Mouse (Mus musculus) cerebellum, postnatal 14 days (tissue): ENCODE measurements around the gene Mndal.
"Not testable (repeated sequence)": the region's sequence is repeated elsewhere in the genome, so short reads cannot be mapped to it uniquely, and the experiment has no call there.

Experiments used
- DNase-seq, 2 experiments: peaks; one replicate each; pipeline ENCODE4 v3.0.0; 2021; ENCODE audit warnings: mixed read lengths in 2 of 2

Mndal gene

DNA sequence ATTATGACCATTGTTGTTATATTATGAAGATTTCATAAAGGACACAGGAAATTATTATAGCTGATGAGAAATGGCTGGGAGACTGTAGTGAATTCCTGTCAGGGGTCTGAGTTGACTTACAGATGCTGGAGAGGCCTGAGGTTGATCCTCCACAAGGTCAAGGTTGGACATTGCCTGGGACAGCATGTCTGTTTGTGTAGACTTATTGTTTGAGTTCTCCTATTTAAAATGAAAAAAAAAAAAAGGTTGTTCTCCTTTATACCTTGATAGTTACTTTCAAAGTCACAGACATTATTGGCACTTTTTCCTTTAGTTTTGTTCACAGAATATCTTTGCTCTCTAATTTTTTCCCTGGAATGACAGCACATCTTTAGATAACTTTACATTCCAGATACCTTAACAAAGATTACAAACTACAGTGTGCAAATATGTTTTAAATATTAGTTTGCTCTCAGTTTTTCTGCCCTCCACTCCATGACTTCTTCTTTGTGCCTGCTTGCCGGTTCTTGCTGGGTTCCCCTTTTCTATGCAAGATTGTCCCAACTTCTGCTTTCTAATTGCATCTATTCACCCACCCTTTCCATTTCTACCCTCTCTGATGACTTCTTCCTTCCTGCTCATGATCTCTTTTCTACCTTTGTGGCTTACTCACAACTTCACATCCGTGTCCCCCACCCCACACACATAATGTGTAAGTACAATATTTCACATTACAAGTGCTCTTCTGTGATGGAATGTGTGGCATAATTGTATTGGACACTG is 55.1 kb downstream of the Mndal start:
- not testable (repeated sequence) for DNase-seq

DNA sequence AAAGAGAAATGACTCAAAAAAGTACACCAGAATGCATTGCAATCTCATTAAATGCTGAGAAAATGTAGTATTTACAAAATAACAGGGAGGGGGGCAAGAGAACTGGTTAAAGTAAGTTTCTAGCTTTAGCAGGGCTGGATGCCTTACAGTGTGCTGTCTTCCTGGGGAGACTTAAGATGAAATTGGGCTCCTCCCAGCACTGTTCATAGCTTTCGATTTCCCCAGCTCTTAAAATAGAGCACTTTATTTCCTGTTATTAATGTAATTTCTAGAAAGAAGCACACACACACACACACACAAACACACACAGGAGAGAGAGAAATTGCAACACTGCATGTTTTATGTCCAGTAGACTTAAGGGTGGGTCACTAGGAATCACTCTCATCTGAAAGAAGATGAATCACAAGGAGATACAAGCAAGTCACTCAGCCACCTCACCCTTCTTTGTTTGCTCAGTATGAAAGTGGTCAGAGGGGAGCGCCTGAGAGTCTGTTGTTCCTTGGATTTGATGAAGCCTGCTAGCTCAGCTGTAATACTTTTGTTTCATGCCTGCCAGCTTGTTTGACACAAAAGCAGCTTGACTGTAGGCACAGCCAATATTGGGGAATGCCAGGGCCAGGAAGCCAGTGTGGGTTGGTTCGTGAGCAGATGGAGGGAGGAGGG is 62.2 kb downstream of the Mndal start:
- peak; percentile 81 to 85 for DNase-seq

DNA sequence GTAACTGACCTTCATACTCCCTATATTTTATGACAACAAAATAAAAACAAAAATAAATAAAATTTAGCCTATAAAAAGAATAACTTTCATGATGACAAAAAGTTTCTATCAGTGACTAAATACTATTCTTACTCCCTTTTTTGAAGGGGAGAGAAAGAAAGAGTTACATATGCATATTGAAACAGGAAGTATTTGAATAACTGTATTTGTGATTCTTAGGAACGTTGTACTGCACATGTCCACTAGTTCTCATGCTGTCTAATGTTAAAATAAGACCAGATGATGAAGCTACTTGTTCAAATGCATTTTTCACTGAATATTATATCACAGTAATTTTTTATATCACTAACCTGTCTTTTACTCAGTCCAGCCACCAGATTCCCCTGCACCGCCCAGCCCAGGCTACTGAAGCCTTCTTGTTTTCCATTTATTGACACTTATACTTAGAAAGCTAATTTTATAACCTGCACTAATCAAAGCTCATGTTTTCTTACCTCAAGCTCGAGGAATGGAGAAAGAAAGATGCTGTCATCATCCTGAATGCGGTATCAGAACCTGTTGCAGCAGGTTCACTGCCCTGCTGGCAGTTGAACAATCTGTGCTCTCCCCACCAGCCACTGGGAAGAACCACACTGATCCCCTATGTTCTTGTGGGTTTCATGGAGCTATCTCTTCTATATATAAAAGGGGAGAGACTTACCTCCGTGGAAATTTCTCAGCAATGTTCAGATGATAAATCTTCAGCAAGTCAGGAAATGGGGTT is 62.9 kb downstream of the Mndal start:
- peak; percentile 34 to 37 for DNase-seq

DNA sequence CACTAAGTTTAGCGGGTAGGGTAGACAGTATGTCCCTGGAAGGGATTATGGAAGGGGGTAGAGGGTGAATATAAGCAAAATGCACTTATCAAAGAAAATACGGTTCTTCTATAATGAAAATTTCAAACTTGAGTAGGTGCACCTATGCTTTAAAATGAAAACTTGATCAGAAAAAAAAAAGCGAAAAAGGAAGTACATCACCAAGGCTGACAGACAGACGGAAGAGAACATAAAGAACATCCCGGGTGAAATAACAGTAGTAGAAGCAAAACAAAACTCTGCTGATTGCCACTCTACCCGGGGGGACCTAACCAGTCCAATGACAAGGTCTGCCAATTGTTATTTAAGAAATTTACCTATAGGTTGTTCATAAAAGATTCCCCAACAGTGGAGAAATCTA is 64.0 kb downstream of the Mndal start:
- not testable (repeated sequence) for DNase-seq

DNA sequence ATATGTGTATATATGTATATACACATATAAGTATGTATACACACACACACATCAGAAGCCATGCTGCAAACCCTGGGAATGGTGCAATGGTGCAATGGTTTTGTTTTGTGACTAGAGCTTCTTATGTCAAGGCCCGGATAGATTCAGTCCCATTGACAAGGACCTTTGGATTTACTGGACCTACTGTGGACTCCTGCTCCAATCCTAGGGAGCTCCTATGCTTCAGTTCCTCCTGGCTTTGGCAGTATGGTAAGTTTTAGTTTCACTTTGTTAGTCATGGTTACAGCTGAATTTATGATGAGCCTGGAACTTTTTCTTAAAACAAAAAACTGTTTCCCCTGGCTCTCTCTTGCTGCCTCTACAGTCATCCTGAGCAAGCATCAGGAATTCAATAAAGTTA is 65.2 kb downstream of the Mndal start:
- DNase-seq = not testable (repeated sequence)

DNA sequence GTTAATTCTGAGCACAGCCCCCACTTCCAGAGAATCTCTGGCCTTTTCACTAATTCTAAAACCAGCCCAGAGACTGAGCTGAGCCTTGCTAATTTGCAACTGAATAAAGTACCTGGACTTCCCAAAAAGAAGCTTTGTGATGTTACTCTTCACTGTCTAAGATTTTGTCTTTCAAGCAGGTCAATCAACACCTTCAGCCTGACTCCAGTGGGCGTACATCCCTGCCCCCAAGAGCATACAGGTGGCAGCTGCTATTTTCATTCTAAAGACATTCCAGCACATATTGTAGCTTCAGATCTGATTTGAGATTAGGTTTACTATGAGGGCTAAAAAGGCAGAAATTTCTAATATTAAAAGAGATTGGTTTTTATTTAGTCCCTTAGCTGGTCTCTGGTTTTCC is 73.7 kb downstream of the Mndal start:
- not testable (repeated sequence) for DNase-seq

DNA sequence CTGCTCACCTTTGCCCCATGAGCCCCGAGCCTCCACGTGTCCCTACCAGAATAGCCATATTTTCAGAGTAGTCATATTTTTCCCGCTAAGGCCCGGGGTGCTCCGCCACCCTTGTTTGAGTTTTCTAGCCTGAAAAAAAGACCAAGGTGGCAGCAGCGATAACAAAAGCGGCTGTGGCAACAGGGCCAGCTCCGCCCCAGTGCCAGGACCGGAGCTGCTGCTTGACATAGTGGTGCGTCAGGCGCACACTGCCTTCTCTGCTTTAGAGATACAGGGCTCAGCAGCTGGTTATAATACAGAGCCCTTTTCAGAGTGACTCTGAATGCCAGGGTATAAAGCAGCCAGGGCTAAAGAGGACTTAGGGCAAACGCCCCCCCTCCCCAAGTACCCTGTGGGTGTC is 75.8 kb downstream of the Mndal start:
- DNase-seq = no peak

DNA sequence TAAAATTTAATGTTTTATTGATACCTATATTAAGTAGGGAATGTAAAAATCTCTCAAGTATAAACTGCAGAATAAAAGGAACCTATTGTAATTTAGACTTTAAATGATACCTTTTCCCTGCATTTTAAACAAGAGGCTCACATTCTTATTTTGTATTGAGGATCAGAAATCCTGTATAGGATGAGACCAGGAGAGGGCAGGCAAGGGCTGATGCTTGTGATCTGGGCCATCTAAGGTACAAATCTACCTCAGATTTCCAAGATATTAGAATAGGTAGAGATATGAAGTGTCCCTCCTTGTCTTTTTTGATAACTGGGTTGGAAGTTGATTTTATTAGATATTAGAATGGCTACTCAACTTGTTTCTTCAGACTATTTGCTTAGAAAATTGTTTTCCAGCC is 88.6 kb downstream of the Mndal start:
- DNase-seq = peak; percentile 55 to 72

DNA sequence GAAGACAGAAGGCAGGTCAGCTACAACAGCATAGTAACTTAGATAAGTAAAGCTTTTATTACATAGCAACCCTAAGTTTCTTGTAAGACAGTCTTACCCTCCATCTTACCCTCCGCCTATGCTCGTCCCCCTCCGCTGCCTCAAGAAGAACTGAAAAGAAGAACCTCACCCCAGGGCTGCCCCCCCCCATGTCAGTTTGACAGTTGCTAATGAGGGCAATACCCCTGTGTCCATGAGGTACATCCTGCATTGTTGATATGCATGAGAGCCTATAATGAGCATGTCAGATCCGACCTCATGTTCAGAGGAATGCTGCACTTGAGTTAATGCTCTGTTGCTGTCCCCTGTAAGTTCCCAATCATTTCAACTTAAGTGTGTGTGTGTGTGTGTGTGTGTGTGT is 89.4 kb downstream of the Mndal start:
- not testable (repeated sequence) for DNase-seq

DNA sequence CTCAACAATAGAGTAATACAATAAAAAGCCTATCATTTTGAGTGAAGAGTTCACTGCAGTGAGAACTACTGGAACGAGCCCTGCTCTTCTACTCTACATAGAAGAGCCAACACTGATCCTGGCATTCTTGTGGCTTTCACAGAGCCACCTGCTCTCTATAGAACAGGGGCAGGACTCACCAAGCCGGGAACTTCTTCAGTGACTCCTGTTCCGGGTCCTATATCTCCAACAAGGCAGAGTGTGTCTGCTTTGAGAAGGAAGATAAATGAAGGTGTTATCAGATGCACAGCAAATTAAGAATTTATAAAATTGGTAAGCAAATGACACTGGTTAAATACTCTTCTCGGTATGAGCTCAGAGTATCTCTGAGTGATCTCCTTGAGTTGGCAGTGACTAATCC is 96.1 kb downstream of the Mndal start:
- not testable (repeated sequence) for DNase-seq

DNA sequence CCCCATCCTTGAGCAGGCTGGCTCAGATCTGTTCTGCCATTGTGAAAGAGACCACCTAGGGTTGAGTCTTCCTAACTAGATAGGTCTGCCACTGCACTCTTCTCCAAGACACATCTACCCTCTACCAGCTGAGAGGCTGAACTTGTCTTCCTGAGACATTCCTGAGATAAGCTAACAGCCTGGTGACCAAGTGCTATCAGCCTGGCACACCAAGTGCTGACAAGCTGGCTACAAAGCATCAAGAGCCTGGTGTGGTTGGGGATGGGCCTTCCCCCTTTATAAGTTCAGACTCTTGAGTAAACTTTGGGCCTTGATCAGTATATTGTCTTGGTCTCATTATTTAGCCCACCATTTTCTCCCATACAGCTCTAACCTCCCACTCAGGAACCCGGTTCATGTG is 97.5 kb downstream of the Mndal start:
- no peak for DNase-seq

DNA sequence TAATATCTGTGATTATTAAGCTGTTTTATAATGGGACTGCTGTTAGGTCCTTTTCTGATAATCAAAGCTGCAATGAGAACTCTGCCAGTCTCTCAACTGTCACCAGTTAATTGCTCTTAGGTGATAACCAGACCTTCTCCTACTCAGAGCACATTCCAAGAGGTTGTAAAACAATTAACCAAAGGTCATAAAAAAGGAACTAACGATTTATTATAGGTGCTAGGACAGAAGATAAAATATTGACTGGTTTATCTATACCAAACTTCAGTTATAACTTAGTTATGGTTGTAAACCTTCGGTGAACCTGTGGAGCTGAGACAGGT is 120.8 kb downstream of the Mndal start:
- not testable (repeated sequence) for DNase-seq

DNA sequence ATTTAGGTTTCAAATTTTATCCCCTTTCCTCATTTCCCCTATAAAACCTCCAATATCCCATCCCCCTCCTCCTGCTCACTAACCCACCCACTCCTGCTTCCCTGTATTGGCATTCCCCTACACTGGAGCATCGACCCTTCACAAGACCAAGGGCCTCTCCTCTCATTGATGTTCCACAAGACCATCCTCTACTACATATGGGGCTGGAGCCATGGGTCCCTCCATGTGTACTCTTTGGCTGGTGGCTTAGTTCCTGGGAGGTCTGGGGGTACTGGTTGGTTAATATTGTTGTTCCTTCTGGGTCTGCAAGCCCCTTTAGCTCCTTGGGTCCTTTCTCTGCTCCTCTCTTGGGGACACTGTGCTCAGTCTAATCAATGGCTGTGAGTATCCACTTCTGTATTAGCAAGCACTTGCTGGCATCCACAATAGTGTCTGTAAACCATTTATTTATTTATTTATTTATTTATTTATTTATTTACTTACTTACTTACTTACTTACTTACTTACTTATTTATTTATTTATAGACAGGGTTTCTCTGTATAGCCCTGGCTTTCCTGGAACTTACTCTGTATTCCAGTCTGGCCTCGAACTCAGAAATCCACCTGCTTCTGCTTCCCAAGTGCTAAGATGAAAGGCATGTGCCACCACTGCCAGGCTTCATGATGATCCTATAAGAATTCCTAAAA is 121.4 kb downstream of the Mndal start:
- not testable (repeated sequence) for DNase-seq

DNA sequence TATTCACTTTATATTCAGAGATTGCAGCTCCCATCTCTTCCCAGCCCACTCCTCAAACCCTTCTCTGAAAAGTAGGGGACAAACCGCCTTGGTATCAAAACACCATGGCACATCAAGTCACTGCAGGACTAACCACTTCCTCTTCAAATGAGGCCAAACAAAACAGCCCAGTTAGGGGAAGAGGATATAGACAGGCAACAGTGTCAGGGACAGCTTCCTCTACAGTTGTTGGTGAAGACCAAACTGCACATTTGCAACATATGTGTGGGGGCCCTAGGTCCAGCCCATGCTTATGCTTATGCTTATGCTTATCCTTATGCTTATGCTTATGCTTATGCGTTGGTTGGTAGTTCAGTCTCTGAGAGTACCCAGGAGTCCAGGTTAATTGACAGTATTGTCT is 133.0 kb downstream of the Mndal start:
- not testable (repeated sequence) for DNase-seq

DNA sequence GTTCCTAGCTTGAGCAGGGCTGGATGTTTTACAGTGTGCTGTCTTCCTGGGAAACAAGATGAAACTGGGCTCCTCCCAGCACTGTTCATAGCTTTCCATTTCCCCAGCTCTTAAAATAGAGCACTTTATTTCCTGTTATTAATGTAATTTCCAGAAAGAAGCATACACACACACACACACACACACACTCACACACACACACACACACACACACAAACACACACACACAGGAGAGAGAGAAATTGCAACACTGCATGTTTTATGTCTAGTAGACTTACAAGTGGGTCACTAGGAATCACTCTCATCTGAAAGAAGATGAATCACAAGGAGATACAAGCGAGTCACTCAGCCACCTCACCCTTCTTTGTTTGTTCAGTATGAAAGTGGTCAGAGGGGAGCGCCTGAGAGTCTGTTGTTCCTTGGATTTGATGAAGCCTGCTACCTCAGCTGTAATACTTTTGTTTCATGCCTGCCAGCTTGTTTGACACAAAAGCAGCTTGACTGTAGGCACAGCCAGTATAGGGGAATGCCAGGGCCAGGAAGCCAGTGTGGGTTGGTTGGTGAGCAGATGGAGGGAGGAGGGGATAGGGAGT is 139.5 kb downstream of the Mndal start:
- DNase-seq = peak; percentile 61 to 62

DNA sequence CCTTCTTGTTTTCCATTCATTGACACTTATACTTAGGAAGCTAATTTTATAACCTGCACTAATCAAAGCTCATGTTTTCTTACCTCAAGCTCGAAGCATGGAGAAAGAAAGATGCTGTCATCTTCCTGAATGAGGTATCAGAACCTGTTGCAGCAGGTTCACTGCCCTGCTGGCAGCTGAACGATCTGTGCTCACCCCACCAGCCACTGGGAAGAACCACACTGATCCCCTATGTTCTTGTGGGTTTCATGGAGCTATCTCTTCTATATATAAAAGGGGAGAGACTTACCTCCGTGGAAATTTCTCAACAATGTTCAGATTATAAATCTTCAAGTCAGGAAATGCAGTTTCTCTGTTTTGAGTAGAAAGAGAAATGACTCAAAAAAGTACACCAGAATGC is 140.1 kb downstream of the Mndal start:
- not testable (repeated sequence) for DNase-seq

DNA sequence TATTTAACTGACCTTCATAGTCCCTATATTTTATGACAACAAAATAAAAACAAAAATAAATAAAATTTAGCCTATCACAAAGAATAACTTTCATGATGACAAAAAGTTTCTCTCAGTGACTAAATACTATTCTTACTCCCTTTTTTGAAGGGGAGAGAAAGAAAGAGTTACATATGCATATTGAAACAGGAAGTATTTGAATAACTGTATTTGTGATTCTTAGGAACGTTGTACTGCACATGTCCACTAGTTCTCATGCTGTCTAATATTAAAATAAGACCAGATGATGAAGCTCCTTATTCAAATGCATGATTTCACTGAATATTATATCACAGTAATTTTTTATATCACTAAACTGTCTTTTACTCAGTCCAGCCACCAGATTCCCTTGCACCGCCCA is 140.5 kb downstream of the Mndal start:
- not testable (repeated sequence) for DNase-seq
